Mouse (Mus musculus): ENCODE results near the gene Gm5244. TPM values are rescaled to one million over a fixed set of nuclear protein-coding genes. Genes with fewer than 3 reads are reported as not detected.

The Gm5244 gene
- not detected in 2 replicates for polyA plus RNA-seq (2012; rRNA removed)

GRCm38 (mm10) chr19:12846382-12846781 is at the start of gene Gm5244:
Gm5244 (plus strand) TSS chr19:12846682.

GRCm38 (mm10) chr19:12856983-12857382 is 10.5 kb downstream of the Gm5244 start, which contains the start of gene Olfr1444:
Olfr1444 (plus strand) TSS chr19:12857283.

GRCm38 (mm10) chr19:12883555-12883954 is 37.1 kb downstream of the Gm5244 start, which contains the start of gene Olfr1445:
Olfr1445 (plus strand) TSS chr19:12883855.

GRCm38 (mm10) chr19:12893424-12893823 is 46.9 kb downstream of the Gm5244 start, which contains the start of gene Olfr1446:
Olfr1446 (minus strand) TSS chr19:12893524.

Other genes with a start within 250 kb of the Gm5244 start
- gene Gm4952, start 246.7 kb upstream of the Gm5244 start, polyA plus RNA-seq (2012; rRNA removed) = 0.17 and 0.25 TPM in 2 replicates
- not detected in 2 replicates for gene Glyat, start 213.4 kb upstream of the Gm5244 start, polyA plus RNA-seq (2012; rRNA removed)
- not detected in 2 replicates for gene Olfr1442, start 176.2 kb upstream of the Gm5244 start, polyA plus RNA-seq (2012; rRNA removed)
- not detected in 2 replicates for gene Olfr1443, start 168.6 kb upstream of the Gm5244 start, polyA plus RNA-seq (2012; rRNA removed)
- gene Keg1, start 150.9 kb upstream of the Gm5244 start, polyA plus RNA-seq (2012; rRNA removed) = not detected in 2 replicates
- gene Cntf, start 81.0 kb upstream of the Gm5244 start, polyA plus RNA-seq (2012; rRNA removed) = 2.0 and 2.3 TPM in 2 replicates
- gene Zfp91, start 50.6 kb upstream of the Gm5244 start, polyA plus RNA-seq (2012; rRNA removed) = 34.7 and 36.6 TPM in 2 replicates
- 1.1 TPM in 2 replicates for gene Lpxn, start 50.5 kb upstream of the Gm5244 start, polyA plus RNA-seq (2012; rRNA removed)
- gene Olfr1444, start 10.6 kb downstream of the Gm5244 start, polyA plus RNA-seq (2012; rRNA removed) = not detected in 2 replicates
- gene Olfr1445, start 37.2 kb downstream of the Gm5244 start, polyA plus RNA-seq (2012; rRNA removed) = not detected in 2 replicates
- gene Olfr1446, start 46.8 kb downstream of the Gm5244 start, polyA plus RNA-seq (2012; rRNA removed) = not detected in 2 replicates
- not detected in 2 replicates for gene Olfr1447, start 57.1 kb downstream of the Gm5244 start, polyA plus RNA-seq (2012; rRNA removed)
- gene Olfr1448, start 77.7 kb downstream of the Gm5244 start, polyA plus RNA-seq (2012; rRNA removed) = not detected in 2 replicates
- not detected in 2 replicates for gene Olfr1449, start 84.2 kb downstream of the Gm5244 start, polyA plus RNA-seq (2012; rRNA removed)
- not detected in 2 replicates for gene Olfr1450, start 103.6 kb downstream of the Gm5244 start, polyA plus RNA-seq (2012; rRNA removed)
- not detected in 2 replicates for gene Olfr1451, start 148.3 kb downstream of the Gm5244 start, polyA plus RNA-seq (2012; rRNA removed)
- not detected in 2 replicates for gene Olfr1453, start 181.6 kb downstream of the Gm5244 start, polyA plus RNA-seq (2012; rRNA removed)
- gene Olfr1454, start 213.9 kb downstream of the Gm5244 start, polyA plus RNA-seq (2012; rRNA removed) = not detected in 2 replicates